Mouse (Mus musculus) retina, adult 2 months (tissue): ENCODE data around the gene Lat2.

Experiments used
- DNase-seq: peaks from one replicate; pipeline ENCODE4 v3.0.0-alpha.2; 2012; ENCODE audit warnings: low read depth, low spot score

The Lat2 gene

GRCm38 (mm10) chr5:134613727-134614126 is 1.1 kb downstream of the Lat2 start:
- DNase-seq = no peak

DNA sequence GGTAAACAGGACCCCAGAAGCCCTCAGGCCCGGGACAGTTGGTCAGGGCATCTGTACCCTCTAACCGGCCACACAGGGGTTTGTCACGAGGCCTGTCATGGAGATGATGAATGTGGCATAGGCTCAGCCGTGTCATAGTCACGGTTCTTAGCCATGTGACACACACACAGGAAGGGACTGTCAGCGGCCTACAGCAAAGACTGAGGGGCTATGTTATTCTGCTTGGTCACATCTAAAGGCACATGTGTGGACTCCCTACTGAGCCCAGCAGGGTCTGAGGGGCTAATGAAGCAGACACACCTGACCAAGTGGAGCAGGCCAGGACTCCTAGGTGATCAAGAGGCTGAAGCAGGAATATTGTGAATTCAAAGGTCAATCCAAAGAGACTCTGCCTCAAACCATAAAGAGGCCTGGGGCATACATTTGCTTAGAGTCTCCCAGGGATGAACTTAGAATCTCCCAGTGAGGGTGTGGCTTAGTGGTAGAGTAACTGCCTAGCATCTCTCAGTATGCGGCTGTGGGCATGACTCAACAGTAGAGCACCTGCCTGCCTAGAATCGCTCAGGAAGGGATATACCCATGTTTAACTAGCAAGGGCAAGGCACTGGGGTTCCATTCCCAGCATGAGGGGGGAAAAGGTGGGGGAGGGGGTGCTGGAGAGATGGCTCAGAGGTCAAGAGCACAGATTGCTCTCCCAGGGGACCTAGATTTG is 2.9 kb downstream of the Lat2 start:
- no peak for DNase-seq

DNA sequence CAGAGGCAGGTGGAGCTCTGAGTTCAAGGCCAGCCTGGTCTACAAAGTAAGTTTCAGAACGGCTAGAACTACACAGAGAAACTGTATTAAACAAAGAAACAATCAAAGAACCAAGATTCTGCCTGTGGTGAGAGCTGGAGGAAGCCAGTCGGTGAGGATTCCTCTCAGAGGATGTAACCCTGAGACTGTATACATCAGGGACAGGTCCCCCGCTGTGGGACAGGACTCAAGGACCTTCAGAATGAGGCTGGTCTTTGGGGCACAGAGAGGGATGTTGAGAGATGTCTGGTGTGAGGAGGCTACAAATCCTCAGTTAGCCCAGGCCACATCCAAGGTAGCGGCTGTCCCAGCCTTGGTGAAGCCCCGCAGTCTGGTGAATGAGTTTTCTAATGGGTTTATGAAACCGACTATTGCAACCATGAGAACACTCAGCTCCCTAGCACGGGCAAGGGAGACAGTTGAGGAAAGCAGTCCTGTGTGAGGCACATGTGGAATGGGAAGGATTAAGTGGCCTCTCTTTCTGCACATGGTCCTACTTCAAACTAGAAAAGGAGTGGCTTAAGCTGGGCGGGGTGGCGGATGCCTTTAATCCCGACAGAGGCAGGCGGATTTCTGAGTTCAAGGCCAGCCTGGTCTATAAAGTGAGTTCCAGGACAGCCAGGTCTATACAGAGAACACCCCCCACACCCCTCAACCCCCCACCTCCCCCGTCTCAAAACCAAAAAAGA is 4.7 kb downstream of the Lat2 start:
- no peak for DNase-seq

GRCm38 (mm10) chr5:134607121-134607520 is 7.7 kb downstream of the Lat2 start:
- DNase-seq = no peak

DNA sequence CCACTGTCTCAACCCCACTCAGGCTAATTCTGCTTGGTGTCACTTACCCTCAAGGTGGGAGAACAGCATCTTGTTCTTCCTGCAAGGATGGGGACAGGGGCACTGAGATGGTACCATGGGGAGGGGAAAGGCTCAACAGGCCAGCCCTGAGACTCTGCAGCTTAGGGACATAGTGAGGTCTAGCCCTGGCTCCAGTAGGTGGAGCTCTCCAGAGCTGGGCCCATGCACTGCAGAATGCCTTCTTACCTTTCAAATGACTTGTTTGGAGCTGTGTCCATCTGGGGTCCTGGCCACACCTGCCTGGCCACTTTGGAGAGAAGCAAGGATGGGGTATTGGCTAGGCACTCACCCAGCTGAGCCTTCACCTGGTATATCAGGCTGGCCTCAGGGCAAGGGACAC is 8.5 kb downstream of the Lat2 start:
- no peak for DNase-seq

DNA sequence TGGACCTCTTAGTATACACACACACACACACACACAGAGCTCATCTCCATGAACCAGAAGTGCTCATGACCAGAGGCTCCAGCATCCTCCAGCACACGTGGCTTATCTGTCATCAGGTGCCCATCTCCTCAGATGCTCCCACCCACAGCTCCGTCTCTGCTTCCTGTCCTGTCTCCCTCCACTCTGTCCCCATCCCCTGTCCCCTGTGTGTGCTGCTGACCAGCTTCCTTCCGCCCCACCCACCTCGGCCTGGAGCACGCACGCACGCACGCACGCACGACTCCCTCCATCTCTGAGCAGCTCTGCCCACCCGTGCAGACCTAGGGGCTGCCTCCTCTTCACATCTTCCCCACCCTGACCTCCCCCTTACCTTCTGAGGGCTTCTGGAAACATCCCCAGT is 10.4 kb downstream of the Lat2 start:
- no peak for DNase-seq

- DNase-seq = no peak
These were observed 17.1 kb downstream of the Lat2 start for GRCm38 (mm10) chr5:134597711-134598110.

GRCm38 (mm10) chr5:134593093-134593492 is 21.7 kb downstream of the Lat2 start:
- DNase-seq = no peak

DNA sequence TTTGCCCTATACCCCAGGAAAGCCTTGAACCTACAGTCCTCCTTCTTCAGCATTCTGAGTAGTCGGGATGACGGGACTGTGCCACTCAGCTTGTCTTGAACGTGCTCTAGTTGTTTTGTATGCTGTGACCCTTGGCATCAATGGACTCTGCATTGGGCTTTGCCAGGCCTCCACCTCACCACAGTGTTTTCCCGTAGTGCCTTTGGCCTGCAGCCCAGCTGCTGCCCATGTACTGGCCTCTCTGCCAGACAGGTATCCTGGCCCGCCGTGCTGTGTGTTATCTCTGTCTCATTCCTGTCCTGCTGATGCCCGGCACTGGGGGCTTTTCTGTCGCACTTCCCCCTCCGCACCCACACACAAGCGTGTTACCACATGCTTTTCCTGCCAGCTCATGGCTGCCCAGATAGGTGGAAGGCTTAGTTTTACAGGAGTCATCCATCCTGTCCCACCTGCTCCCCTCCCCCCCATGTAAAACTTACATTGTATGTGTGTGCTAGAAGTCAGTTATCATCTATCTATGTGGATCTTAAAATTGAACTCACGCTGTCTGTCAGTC is 22.7 kb downstream of the Lat2 start:
- DNase-seq = no peak

- DNase-seq = no peak
These were observed 24.9 kb downstream of the Lat2 start for GRCm38 (mm10) chr5:134589900-134590299.

GRCm38 (mm10) chr5:134584798-134585197 is 30.0 kb downstream of the Lat2 start:
- no peak for DNase-seq

GRCm38 (mm10) chr5:134583884-134584213 is 31.0 kb downstream of the Lat2 start:
- no peak for DNase-seq

- no peak for DNase-seq
These were observed 31.6 kb downstream of the Lat2 start for GRCm38 (mm10) chr5:134583006-134583883.

DNA sequence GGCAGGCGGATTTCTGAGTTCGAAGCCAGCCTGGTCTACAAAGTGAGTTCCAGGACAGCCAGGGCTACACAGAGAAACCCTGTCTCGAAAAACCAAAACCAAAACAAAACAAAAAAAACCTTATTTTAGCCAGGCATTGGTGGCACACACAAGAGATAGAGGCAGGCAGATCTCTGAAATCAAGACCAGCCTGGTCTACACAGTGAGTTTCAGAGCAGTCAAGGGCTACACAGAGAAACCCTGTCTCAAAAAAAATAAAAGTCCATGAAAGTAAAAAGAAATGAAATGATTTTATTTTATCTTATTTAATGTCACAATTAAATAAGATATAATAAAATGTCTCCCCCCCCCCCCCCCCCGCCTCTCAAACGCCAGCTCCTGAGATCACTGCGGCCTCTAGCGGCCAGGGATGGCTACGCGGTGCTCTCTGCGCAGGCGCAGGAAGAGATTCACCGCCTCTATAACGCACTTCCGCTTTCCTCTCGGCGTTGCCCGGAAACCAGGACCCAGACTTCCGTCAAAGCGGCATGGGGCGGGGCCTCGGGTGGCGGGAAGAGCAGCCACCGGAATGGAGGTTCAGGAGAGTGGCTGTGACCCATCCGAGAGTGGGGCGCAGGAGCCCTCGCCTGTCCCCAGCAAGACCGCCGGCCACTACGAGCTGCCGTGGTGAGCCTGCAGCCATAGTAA is 32.5 kb downstream of the Lat2 start:
- DNase-seq = peak; percentile 95

DNA sequence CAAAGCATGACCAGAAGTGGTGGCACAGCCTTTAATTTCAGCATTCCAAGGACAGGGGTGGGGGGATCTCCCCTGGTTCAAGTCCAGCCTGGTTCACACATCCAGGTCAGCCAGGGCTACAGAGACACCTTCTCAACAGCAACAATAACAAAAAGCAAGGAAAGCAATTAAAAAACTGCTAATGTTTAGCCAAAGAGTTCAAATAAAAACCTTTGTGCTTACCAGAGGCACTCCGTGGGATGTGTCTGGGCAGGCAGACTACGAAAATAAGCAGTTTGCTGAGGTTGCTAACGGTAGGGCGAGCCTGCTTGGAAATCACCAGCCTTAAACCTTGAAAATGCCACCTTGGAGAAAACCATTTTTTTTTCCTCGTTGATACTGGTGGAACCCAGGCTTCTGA is 33.7 kb downstream of the Lat2 start, which contains the start of gene Rfc2:
Gene Rfc2, plus strand, starts transcription at position 221 of the 400 bp plus-strand sequence.
- no peak for DNase-seq

GRCm38 (mm10) chr5:134579135-134579534 is 35.7 kb downstream of the Lat2 start:
- no peak for DNase-seq

DNA sequence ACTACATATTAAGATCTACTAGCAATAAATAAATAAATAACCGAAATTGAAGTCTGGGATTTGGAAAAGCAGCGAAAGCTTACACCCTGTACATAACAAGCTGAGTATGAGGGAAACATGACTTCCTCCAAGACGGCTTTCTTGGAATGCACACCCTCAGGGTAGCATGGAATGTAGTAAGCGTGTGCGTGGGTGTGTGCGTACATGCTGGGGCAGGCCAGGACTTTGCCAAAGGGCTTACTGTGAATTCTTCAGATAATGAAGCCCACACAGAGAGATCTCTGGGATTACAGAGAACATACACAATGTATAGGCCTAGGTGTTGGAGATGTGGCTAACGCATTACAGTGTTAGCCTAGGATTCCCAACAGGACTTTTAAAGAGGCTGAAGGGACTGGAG is 37.3 kb downstream of the Lat2 start:
- no peak for DNase-seq

GRCm38 (mm10) chr5:134576517-134577220 is 38.2 kb downstream of the Lat2 start:
- no peak for DNase-seq

- no peak for DNase-seq
These were observed 39.0 kb downstream of the Lat2 start for GRCm38 (mm10) chr5:134575833-134576232.

DNA sequence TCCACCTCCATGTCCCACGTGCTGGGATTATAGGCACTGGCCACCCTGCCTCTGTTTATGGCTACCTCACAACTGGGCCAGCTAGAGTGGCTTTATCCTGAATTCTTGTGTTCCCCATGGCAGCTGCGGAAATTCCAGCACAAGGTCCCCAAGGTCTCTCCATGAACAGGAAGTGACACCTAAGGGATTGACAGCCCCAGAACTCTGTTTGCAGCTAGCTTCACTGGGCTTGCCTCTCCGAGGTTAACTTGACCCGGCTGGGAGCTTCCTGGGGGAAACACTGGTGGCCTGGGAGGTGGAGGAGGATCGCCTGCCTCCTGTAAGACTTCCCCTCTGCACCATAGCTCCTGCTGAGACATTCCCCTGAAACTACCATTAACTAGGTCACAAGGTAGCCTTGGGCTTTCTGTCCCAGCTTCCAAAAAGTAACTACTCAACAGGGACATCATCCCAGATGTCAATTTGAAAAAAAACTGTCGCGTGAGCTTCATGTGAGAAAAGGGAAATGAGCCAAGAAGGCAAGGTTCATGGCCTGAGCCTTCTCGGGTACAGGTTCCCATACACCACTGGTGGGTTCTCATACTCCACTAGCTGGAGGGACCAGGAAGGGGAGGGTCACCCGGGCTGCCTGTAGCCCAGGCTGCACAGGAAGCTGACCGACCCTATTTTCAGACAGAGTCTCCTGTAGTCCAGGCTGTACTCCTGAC is 42.2 kb downstream of the Lat2 start:
- DNase-seq = no peak
